Mouse (Mus musculus) liver, postnatal 0 days (tissue): Measurements from ENCODE around the gene Isg20. TPM values are rescaled to one million over a fixed set of nuclear protein-coding genes. Genes with fewer than 3 reads are reported as not detected.

Experiments used
- ATAC-seq: fragments of 200-750 bp; cut with Nextera tagmentation; 2 replicates; pipeline ENCODE4 v1.8.0; 2017; ENCODE audit warnings: mild to moderate bottlenecking, moderate library complexity
- DNase-seq: peaks from one replicate; pipeline ENCODE4 v3.0.0-alpha.2; 2016
- H3K27ac ChIP-seq: fragments of 300-500 bp; sonication (generic); 2 replicates; pipeline ENCODE4 v1.5.1; 2014; ENCODE audit warnings: antibody characterized with exemption, moderate library complexity, mild to moderate bottlenecking, low read depth
- H3K27me3 ChIP-seq: fragments of 300-500 bp; sonication (generic); 2 replicates; pipeline ENCODE4 v1.6.1; 2014; ENCODE audit warnings: low read length, control low read depth, mixed read lengths; ENCODE audit not compliant: insufficient read depth
- H3K36me3 ChIP-seq: fragments of 300-500 bp; sonication (generic); replicated peaks from 2 replicates; pipeline ENCODE4 v1.6.1; 2014; ENCODE audit warnings: mild to moderate bottlenecking, control low read depth, low read length, moderate library complexity, mixed read lengths; ENCODE audit not compliant: insufficient read depth
- H3K4me1 ChIP-seq: fragments of 300-500 bp; sonication (generic); 2 replicates; pipeline ENCODE4 v1.6.1; 2014; ENCODE audit warnings: antibody characterized with exemption, mild to moderate bottlenecking, control low read depth; ENCODE audit not compliant: insufficient read depth
- H3K4me2 ChIP-seq: fragments of 300-500 bp; sonication (generic); 2 replicates; pipeline ENCODE4 v1.6.1; 2014; ENCODE audit warnings: low read depth, mild to moderate bottlenecking, low read length, moderate library complexity, mixed read lengths
- H3K4me3 ChIP-seq: fragments of 300-500 bp; sonication (generic); 2 replicates; pipeline ENCODE4 v1.5.1; 2014; ENCODE audit warnings: low read depth, low read length
- H3K9ac ChIP-seq: fragments of 300-500 bp; sonication (generic); replicated peaks from 2 replicates; pipeline ENCODE4 v1.6.1; 2014; ENCODE audit warnings: mild to moderate bottlenecking, moderate library complexity
- H3K9me3 ChIP-seq: fragments of 300-500 bp; sonication (generic); 2 replicates; pipeline ENCODE4 v1.6.1; 2016; ENCODE audit warnings: mild to moderate bottlenecking, control low read depth, low read length, mixed read lengths
- CTCF ChIP-seq: sonication (generic); IDR thresholded peaks from 2 replicates; pipeline ENCODE4 v1.5.1; 2016; ENCODE audit warnings: antibody characterized with exemption, low read depth
- EP300 ChIP-seq: IDR thresholded peaks from 2 replicates; pipeline ENCODE4 v1.6.1; 2016; ENCODE audit warnings: antibody characterized with exemption, low read depth, mild to moderate bottlenecking
- WGBS: fragments of 180-500 bp; shearing (Covaris S2); extraction: QIAGEN DNeasy Blood & Tissue Kit; methylation state at CpG from one replicate; pipeline ENCODE4 v1.1.7; 2014; ENCODE audit not compliant: insufficient replicate concordance; 5-methylcytosine and 5-hydroxymethylcytosine counted together
- polyA plus RNA-seq: library from polyadenylated mRNA; unstranded; fragments of >200 nt; fragmentation: Nextera tagmentation; extraction: Ambion mirVana; gene quantifications from 2 replicates; pipeline ENCODE4 v1.2.1, GENCODE M21; 2015

The Isg20 gene
- polyA plus RNA-seq, 1 experiment from 2014 or later: 108 TPM

GRCm38 (mm10) chr7:78872831-78873230, 40.4 kb upstream of the Isg20 start:
- Histone ChIP-seq H3K27ac (no peak overlapping the region), H3K27me3 (no peaks in the 10 kb centered on the region), H3K9ac (no peak overlapping the region), H3K4me1 (no peaks in the 10 kb centered on the region), H3K4me2 (no peak overlapping the region), H3K4me3 (no peak overlapping the region), H3K36me3 (no peaks in the 10 kb centered on the region), H3K9me3 (no peaks in the 10 kb centered on the region)
- DNase-seq: no peak
- ATAC-seq: no peak
- 70% methylated on average over 5 of the region's 5 CpGs for WGBS
- no peak for TF ChIP-seq CTCF
- TF ChIP-seq EP300: no peak

DNA sequence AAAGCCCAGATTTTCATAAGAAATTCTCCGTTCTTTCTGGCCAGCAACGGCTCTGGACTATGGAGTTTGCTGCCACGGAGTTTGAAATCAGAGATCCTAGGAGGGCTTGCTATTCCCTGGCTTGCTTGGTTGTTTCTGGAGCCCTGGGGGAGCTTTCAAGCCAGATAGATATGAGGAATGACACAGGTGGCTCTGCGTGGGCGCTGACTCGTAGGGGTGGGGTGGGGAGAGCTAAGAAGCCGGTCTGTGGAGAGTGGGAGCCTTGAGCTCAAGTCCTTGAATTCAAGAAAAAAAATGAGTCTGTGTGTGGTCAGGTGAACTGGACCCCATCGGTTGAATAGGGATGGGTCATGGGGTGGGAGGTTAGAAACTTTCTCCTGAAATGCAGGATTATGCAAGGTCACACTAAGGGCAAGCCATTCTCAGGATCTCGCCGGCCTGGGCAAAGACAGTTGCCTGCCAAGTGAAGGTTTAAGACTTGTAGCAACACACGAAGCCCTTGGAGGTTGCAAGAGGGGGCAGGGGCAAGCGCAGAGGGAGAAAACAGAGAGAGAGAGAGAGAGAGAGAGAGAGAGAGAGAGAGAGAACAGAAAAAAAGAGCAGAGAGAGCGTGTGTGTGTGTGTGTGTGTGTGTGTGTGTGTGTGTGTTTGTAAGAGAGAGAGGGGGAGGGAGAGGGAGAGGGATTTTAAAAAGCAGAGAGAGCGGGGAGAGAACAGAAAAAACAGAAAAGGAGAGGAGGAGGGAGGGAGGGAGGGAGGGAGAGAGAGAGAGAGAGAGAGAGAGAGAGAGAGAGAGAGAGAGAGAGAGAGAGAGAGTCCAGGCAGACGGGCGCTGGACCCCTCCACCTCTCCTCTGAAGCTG, 31.4 kb upstream of the Isg20 start:
- DNase-seq (no peak), ATAC-seq (no peak)
- Histone ChIP-seq H3K36me3 (no peaks in the 10 kb centered on the region), H3K9ac (no peak overlapping the region), H3K4me1 (no peaks in the 10 kb centered on the region), H3K4me3 (no peak overlapping the region), H3K27me3 (peaks cover 48% of the 10 kb centered on the region), H3K27ac (no peak overlapping the region), H3K9me3 (no peaks in the 10 kb centered on the region), H3K4me2 (no peak overlapping the region)
- WGBS: 32% methylated on average over 14 of the region's 16 CpGs
- no peak for TF ChIP-seq CTCF
- no peak for TF ChIP-seq EP300

- Histone ChIP-seq H3K27ac (no peak overlapping the region), H3K4me1 (no peaks in the 10 kb centered on the region), H3K27me3 (peaks cover 51% of the 10 kb centered on the region), H3K4me3 (no peak overlapping the region), H3K36me3 (no peaks in the 10 kb centered on the region), H3K9ac (no peak overlapping the region), H3K4me2 (no peak overlapping the region), H3K9me3 (no peaks in the 10 kb centered on the region)
- WGBS: 4% methylated on average over 23 of the region's 23 CpGs
- ATAC-seq (no peak), DNase-seq (no peak)
- TF ChIP-seq CTCF: no peak
- TF ChIP-seq EP300: no peak
Observed at GRCm38 (mm10) chr7:78882469-78882837, 30.8 kb upstream of the Isg20 start.

DNA sequence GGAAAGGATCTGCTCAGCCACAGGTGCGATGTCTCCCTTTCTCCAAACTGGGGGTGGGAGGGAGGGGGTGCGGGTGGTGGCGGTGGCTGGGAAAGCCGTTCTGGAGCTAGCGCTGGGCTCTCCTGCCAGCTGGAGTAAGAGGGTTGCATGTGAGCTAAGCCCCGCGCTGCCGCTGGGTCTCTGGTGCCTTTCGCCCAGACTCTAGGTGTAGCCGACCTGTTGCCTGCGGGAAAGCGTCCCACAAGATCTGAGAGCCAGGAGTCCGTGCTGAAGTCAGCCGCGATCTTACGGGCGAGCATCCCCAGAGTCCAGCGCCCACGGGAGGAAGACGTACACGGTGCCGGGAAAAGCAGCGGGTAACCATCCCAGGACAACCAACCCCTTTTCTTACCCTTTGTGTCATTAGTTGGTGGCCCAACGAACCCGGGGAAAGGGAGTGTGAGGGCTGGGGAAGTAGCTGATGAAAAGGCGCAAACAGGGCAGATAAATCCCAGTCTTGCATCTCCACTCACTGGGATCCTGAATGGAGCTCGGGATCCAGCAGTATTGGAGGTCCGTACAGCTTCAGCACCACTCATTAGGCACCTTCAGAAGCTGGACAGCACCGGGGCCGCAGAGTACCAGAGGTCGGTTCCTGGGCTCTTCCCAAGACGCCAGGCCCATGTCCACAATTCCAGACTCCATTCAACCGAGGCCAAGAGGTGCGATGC, 30.1 kb upstream of the Isg20 start:
- no peak for TF ChIP-seq CTCF
- TF ChIP-seq EP300: no peak
- Histone ChIP-seq H3K4me3 (no peak overlapping the region), H3K9me3 (no peaks in the 10 kb centered on the region), H3K4me1 (no peaks in the 10 kb centered on the region), H3K9ac (no peak overlapping the region), H3K27me3 (peaks cover 51% of the 10 kb centered on the region), H3K4me2 (no peak overlapping the region), H3K36me3 (no peaks in the 10 kb centered on the region), H3K27ac (no peak overlapping the region)
- WGBS: 5% methylated on average over 34 of the region's 34 CpGs
- DNase-seq (no peak), ATAC-seq (no peak)

- WGBS: 21% methylated on average over 8 of the region's 8 CpGs
- ATAC-seq (no peak), DNase-seq (no peak)
- Histone ChIP-seq H3K9ac (no peak overlapping the region), H3K27me3 (peaks cover 49% of the 10 kb centered on the region), H3K4me3 (no peak overlapping the region), H3K9me3 (no peaks in the 10 kb centered on the region), H3K36me3 (no peaks in the 10 kb centered on the region), H3K27ac (no peak overlapping the region), H3K4me2 (no peak overlapping the region), H3K4me1 (no peaks in the 10 kb centered on the region)
- TF ChIP-seq CTCF: no peak
Observed at GRCm38 (mm10) chr7:78883726-78884060, 29.5 kb upstream of the Isg20 start.

- Histone ChIP-seq H3K36me3 (no peaks in the 10 kb centered on the region), H3K27ac (no peak overlapping the region), H3K9ac (no peak overlapping the region), H3K4me3 (no peak overlapping the region), H3K4me2 (no peak overlapping the region), H3K4me1 (no peaks in the 10 kb centered on the region), H3K27me3 (peaks cover 49% of the 10 kb centered on the region), H3K9me3 (no peaks in the 10 kb centered on the region)
- 14% methylated on average over 6 of the region's 6 CpGs for WGBS
- TF ChIP-seq CTCF (no peak), EP300 (no peak)
- no peak for DNase-seq
- ATAC-seq: no peak
Observed at GRCm38 (mm10) chr7:78884139-78884538, 29.1 kb upstream of the Isg20 start.
